Mouse (Mus musculus): ENCODE results near the gene Kbtbd12.

DNA sequence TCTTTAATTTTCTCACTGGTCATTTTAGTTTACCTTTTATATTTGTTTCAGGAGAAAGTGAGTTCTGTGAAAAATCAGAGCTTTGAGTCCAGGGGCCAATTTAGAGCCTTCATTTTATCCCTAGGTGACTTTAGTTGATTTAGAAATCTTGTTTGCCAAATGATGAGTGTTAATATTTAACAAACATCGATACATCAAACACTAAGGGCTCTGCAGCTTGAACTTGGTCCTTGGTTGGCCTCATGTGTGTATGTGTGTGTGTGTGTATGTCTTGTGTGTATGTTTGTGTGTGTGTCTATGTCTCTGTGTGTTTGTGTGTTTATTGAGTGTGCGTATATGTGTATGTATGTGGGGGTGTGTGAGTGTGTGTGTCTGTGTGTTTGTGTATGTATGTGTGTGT, 7.9 kb downstream of the Kbtbd12 start:
- TF ChIP-seq CTCF (IDR thresholded peaks at IDR 0.05; ENCODE audit: extremely low read depth, insufficient read depth, insufficient read length, insufficient replicate concordance) = no peak
- TF ChIP-seq POLR2A (IDR thresholded peaks at IDR 0.05; ENCODE audit: low read depth, low read length) = no peak
